In genomic region chr2:61532326-61532725, GRCm38 (mm10) we compare ENCODE assay signal across 21 mouse cellular contexts. TPM values are rescaled to one million over a fixed set of nuclear protein-coding genes. Genes with fewer than 3 reads are reported as not detected.
DNase-seq lines count a peak whose midpoint lies in the region; ATAC-seq lines count a peak whose summit lies in the region.
"Had no signal": no experiment of that assay in that cellular context is flagged by ENCODE, and none has a peak within 500 bp of the region (broad histone marks: within the 10 kb centered on the region; RNA-seq: fewer than 3 reads in every experiment).

No protein-coding gene starts in this region.

- H3K4me2 ChIP-seq in intestine, embryonic 16.5 days (ENCODE audit: low read depth, low read length), result no peak overlapping the region
- H3K4me2 ChIP-seq: forebrain, embryonic 15.5 days; heart, embryonic 11.5 days; hindbrain, embryonic 12.5 days; intestine, embryonic 15.5 days; kidney, embryonic 15.5 days; limb, embryonic 13.5 days; neural tube, embryonic 15.5 days had no signal

- H3K36me3 ChIP-seq in intestine, embryonic 16.5 days (ENCODE audit: control insufficient read depth, insufficient read depth, low read length), result no peaks in the 10 kb centered on the region
- H3K36me3 ChIP-seq: forebrain, embryonic 15.5 days; hindbrain, embryonic 12.5 days; intestine, embryonic 15.5 days; kidney, embryonic 15.5 days; limb, embryonic 13.5 days; neural tube, embryonic 15.5 days had no signal

- H3K4me1 ChIP-seq in intestine, embryonic 16.5 days (ENCODE audit: control insufficient read depth, insufficient read depth, low read length), result no peaks in the 10 kb centered on the region
- H3K4me1 ChIP-seq: forebrain, embryonic 15.5 days; hindbrain, embryonic 12.5 days; intestine, embryonic 15.5 days; kidney, embryonic 15.5 days; limb, embryonic 13.5 days; neural tube, embryonic 15.5 days had no signal

- ATAC-seq in megakaryocyte, adult 5-6 weeks (ENCODE audit: poor library complexity, severe bottlenecking), result peak; percentile 58
- no peak for ATAC-seq in intestine, embryonic 16.5 days
- ATAC-seq: intestine, embryonic 15.5 days had no signal

- H3K27me3 ChIP-seq in intestine, embryonic 16.5 days (replicated peaks; ENCODE audit: control insufficient read depth, insufficient read depth, low read length), result no peaks in the 10 kb centered on the region
- H3K27me3 ChIP-seq: forebrain, embryonic 15.5 days; hindbrain, embryonic 12.5 days; intestine, embryonic 15.5 days; kidney, embryonic 15.5 days; limb, embryonic 13.5 days; neural tube, embryonic 15.5 days had no signal

- no peak overlapping the region for H3K4me3 ChIP-seq in intestine, embryonic 16.5 days (ENCODE audit: low read length)
- H3K4me3 ChIP-seq: erythroblast, embryonic 14.5 days; forebrain, embryonic 15.5 days; hindbrain, embryonic 12.5 days; intestine, embryonic 15.5 days; kidney, embryonic 15.5 days; limb, embryonic 13.5 days; neural tube, embryonic 15.5 days had no signal

- no peak overlapping the region for H3K27ac ChIP-seq in intestine, embryonic 16.5 days (ENCODE audit: low read length)
- H3K27ac ChIP-seq: hindbrain, embryonic 12.5 days; intestine, embryonic 15.5 days; kidney, embryonic 15.5 days; limb, embryonic 13.5 days; neural tube, embryonic 15.5 days had no signal

- WGBS in intestine, embryonic 16.5 days, result 63% methylated on average over 3 of the region's 3 CpGs

- no peak overlapping the region for H3K9ac ChIP-seq in intestine, embryonic 16.5 days (ENCODE audit: low read depth, low read length)
- H3K9ac ChIP-seq: forebrain, embryonic 15.5 days; hindbrain, embryonic 12.5 days; intestine, embryonic 15.5 days; kidney, embryonic 15.5 days; limb, embryonic 13.5 days; neural tube, embryonic 15.5 days had no signal

- DNase-seq in gastrocnemius, adult 18-20 months (ENCODE audit: low spot score), result peak; percentile 10
- DNase-seq in gastrocnemius, postnatal 36 days, result no peak
- DNase-seq in lung, postnatal 36 days, result peak; percentile 49
- no peak for DNase-seq in lung, postnatal 4 days
- no peak for DNase-seq in thymus, postnatal 10 days (ENCODE audit: low spot score in 2 of 2)
- DNase-seq: cerebellum, adult 9-10 months; gastrocnemius, postnatal 25 days; heart, postnatal 10 days; kidney, postnatal 4 days; midbrain, embryonic 14.5 days; thymus, adult 2 months had no signal

- intact Hi-C loops in gastrocnemius, postnatal 36 days (cut with DNase I), result no loop called here

- H3K9me3 ChIP-seq in intestine, embryonic 16.5 days (ENCODE audit: control insufficient read depth, low read length), result no peaks in the 10 kb centered on the region
- H3K9me3 ChIP-seq: forebrain, embryonic 15.5 days; hindbrain, embryonic 12.5 days; intestine, embryonic 15.5 days; kidney, embryonic 15.5 days; limb, embryonic 13.5 days; neural tube, embryonic 15.5 days had no signal

RNA-seq across cellular contexts. Expression of gene Tank, which starts 46.1 kb away (rescaled TPM):
- total RNA-seq in gastrocnemius, adult 18-20 months (2021), result 10 to 100 TPM; 17.5 to 17.8 TPM
- total RNA-seq in gastrocnemius, postnatal 36 days (2021), result 10 to 100 TPM; 12.8 to 19.3 TPM
- 146 and 167 TPM in 2 replicates for total RNA-seq in megakaryocyte, adult 5-6 weeks (2015)
- 112 and 113 TPM in 2 replicates for total RNA-seq in megakaryocyte, adult 5-6 weeks (2017)
- polyA plus RNA-seq in intestine, embryonic 16.5 days (2015; fragmentation: Nextera tagmentation; extraction: Ambion mirVana), result 23.9 and 24.5 TPM in 2 replicates

Comparison
In these comparisons a context has a peak if more than half of its experiments do, and no peak if none do; other contexts are left out.
1. DNase-seq: peak in gastrocnemius, adult 18-20 months (single experiment) and lung, postnatal 36 days (single experiment); none in gastrocnemius, postnatal 36 days (0 of 2), lung, postnatal 4 days (0 of 2) and thymus, postnatal 10 days (0 of 2).
2. RNA of gene Tank, which starts 46.1 kb away (total RNA-seq): 112 to 167 TPM in megakaryocyte, adult 5-6 weeks; 12.8 to 19.3 TPM in gastrocnemius, postnatal 36 days and 17.5 to 17.8 TPM in gastrocnemius, adult 18-20 months; every median in the first group is over 4 times any median in the second.